Mouse (Mus musculus) liver, embryonic 14.5 days (tissue): ENCODE data around the gene Slc25a14. TPM values are rescaled to one million over a fixed set of nuclear protein-coding genes. Genes with fewer than 3 reads are reported as not detected.
A peak's percentile ranks its signal among the peaks of the same experiment; 100 is the strongest.

ENCODE experiments used
- ATAC-seq: fragments of 200-750 bp; cut with Nextera tagmentation; 2 replicates; pipeline ENCODE4 v1.8.0; 2017; ENCODE audit warnings: moderate number of reproducible peaks, mild to moderate bottlenecking, moderate library complexity; ENCODE audit not compliant: insufficient read depth
- DNase-seq, 3 experiments: peaks; one replicate each; pipeline ENCODE4 v3.0.0-alpha.2; 2012 to 2013; ENCODE audit warnings: low read depth in 3 of 3, low spot score in 3 of 3
- H3K27ac ChIP-seq: fragments of 300-500 bp; sonication (generic); 2 replicates; pipeline ENCODE4 v1.5.1; 2014; ENCODE audit warnings: moderate library complexity, mild to moderate bottlenecking, control low read depth, inconsistent platforms
- H3K27me3 ChIP-seq: fragments of 300-500 bp; sonication (generic); 2 replicates; pipeline ENCODE4 v1.6.1; 2014; ENCODE audit warnings: mild to moderate bottlenecking, low read length, moderate library complexity; ENCODE audit not compliant: control insufficient read depth, insufficient read depth
- H3K36me3 ChIP-seq: fragments of 300-500 bp; sonication (generic); replicated peaks from 2 replicates; pipeline ENCODE4 v1.6.1; 2014; ENCODE audit warnings: low read depth; ENCODE audit not compliant: control insufficient read depth, insufficient read depth
- H3K4me1 ChIP-seq, 2 experiments: fragments of 200-500 bp in 1 of 2; fragments of 300-500 bp in 1 of 2; sonication (generic) in 1 of 2; replicated peaks; 2 replicates each; pipeline ENCODE4 v1.6.1; 2012 to 2014; ENCODE audit warnings: antibody characterized with exemption in 1 of 2, inconsistent platforms in 1 of 2, low read length in 1 of 2; ENCODE audit not compliant: control insufficient read depth in 2 of 2, insufficient read depth in 2 of 2
- H3K4me2 ChIP-seq: fragments of 300-500 bp; sonication (generic); 2 replicates; pipeline ENCODE4 v1.6.1; 2014; ENCODE audit warnings: low read depth, mild to moderate bottlenecking, control low read depth, moderate library complexity
- H3K4me3 ChIP-seq, 2 experiments: fragments of 200-500 bp in 1 of 2; fragments of 300-500 bp in 1 of 2; sonication (generic) in 1 of 2; 2 replicates each; pipeline ENCODE4 v1.5.1; 2012 to 2014; ENCODE audit warnings: low read depth in 2 of 2, low read length in 2 of 2, mild to moderate bottlenecking in 2 of 2, control low read depth in 1 of 2, inconsistent platforms in 1 of 2, moderate library complexity in 1 of 2; ENCODE audit not compliant: insufficient read depth in 1 of 2
- H3K9ac ChIP-seq: fragments of 300-500 bp; sonication (generic); replicated peaks from 2 replicates; pipeline ENCODE4 v1.6.1; 2014; ENCODE audit warnings: mild to moderate bottlenecking, control low read depth, moderate library complexity
- H3K9me3 ChIP-seq: fragments of 300-500 bp; sonication (generic); 2 replicates; pipeline ENCODE4 v1.6.1; 2016; ENCODE audit warnings: low read length, mixed read lengths; ENCODE audit not compliant: control insufficient read depth
- CTCF ChIP-seq: IDR thresholded peaks from 2 replicates; pipeline ENCODE4 v1.5.1; 2016; ENCODE audit warnings: antibody characterized with exemption, low read depth, control low read depth
- EP300 ChIP-seq: IDR thresholded peaks from 2 replicates; pipeline ENCODE4 v1.6.1; 2016; ENCODE audit warnings: antibody characterized with exemption, low read depth
- WGBS: fragments of 180-500 bp; shearing (Covaris S2); extraction: QIAGEN DNeasy Blood & Tissue Kit; methylation state at CpG from one replicate; pipeline ENCODE4 v1.1.7; 2014; ENCODE audit not compliant: insufficient replicate concordance; 5-methylcytosine and 5-hydroxymethylcytosine counted together
- polyA plus RNA-seq, 2 experiments: library from polyadenylated mRNA; depleted of rRNA in 1 of 2; stranded (reverse) in 1 of 2; unstranded in 1 of 2; fragments of >200 nt; fragmentation: Nextera tagmentation in 1 of 2; extraction: Ambion mirVana in 1 of 2; gene quantifications; 2 replicates each; pipeline versions ENCODE4 v1.2.1 to v1.2.3; 2012 to 2014

Gene Slc25a14
- polyA plus RNA-seq, 2 experiments = 2.2 to 3.6 TPM

- Histone ChIP-seq H3K4me3 (no peak overlapping the region), H3K36me3 (no peaks in the 10 kb centered on the region), H3K27ac (no peak overlapping the region), H3K27me3 (no peaks in the 10 kb centered on the region), H3K9ac (no peak overlapping the region), H3K9me3 (no peaks in the 10 kb centered on the region), H3K4me1 (no peaks in the 10 kb centered on the region), H3K4me2 (no peak overlapping the region)
- WGBS = 40% methylated on average over 6 of the region's 6 CpGs
- ATAC-seq (no peak), DNase-seq (no peak)
- TF ChIP-seq CTCF (no peak), EP300 (no peak)
Observed at GRCm38 (mm10) chrX:48666807-48667206, 43.6 kb downstream of the Slc25a14 start.

DNA sequence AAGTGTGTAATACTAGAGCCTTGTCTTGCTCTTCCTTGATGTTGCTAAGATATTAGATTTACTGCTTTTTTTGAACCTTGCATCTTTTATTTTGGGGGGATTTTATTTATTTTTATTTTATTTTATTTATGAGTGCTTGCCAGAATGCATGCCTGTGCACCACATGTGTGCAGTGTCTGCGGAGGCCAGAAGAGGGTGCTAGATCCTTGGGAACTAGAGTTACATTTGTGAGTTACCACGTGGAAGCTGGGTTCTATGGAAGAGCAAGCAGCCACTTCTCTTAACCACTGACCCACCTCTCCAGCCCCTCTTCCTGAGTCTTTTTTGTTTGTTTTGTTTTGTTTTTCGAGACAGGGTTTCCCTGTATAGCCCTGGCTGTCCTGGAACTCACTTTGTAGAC, 46.4 kb downstream of the Slc25a14 start:
- no peaks in the 10 kb centered on the region for H3K4me1 ChIP-seq
- no peak overlapping the region for H3K9ac ChIP-seq

DNA sequence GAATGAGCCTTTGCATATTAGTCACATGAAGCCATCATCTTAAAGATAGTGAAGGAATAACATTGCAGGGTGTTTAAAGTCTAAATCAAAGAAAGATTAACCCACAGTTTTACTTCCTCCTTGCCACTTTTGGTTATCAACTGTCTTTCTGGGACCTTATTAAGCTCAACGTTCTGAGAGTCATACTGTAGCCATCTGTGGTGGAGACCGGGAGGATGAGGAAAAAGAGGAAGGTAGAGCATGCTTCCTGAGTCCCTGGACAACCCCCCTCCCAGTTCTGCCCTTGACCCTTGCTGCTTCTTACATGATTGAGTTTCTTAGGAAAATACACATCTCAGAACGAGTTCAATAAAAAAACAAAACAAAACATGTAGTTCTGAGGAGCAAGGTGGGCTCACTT, 48.5 kb downstream of the Slc25a14 start:
- 16% methylated on average over 3 of the region's 3 CpGs for WGBS
- ATAC-seq = no peak
- no peaks in the 10 kb centered on the region for H3K4me1 ChIP-seq

More for the DNA sequence above, 46.4 kb downstream of the Slc25a14 start:
- Histone ChIP-seq H3K9me3 (no peaks in the 10 kb centered on the region), H3K4me3 (no peak overlapping the region), H3K27me3 (no peaks in the 10 kb centered on the region), H3K4me2 (no peak overlapping the region), H3K27ac (no peak overlapping the region), H3K36me3 (no peaks in the 10 kb centered on the region)
- ATAC-seq (no peak), DNase-seq (no peak)
- 51% methylated on average over 3 of the region's 3 CpGs for WGBS
- TF ChIP-seq CTCF (peak; percentile 43), EP300 (no peak)

DNA sequence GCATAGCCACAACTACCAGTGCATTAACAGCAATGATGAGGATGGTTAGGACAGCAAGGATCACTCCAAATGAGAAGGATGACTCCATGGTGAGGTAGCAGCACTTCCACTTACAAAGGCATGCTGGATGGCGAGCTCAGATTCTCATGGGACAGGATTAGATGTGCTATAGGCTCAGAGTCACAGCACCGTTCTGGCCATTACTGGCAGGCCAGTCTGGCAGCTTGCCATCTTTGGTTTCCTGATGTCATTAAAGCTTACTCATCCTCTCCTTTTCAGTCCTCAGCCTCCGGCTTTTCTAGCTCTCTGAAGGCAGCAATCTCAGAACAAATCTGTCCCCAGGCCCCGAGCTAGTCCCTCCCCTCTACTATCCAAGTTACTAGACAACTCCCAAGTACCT, 51.0 kb downstream of the Slc25a14 start, which contains the start of gene Gpr119:
Gpr119 (minus strand) TSS at position 308 of the 400 bp plus-strand sequence.
- no peak for ATAC-seq
- no peak within 1 kb of the TSS for H3K4me2 ChIP-seq
- WGBS = 40% methylated on average over 4 of the region's 4 CpGs
- DNase-seq = no peak
- H3K27ac ChIP-seq = no peak within 1 kb of the TSS
- no peaks in the 10 kb centered on the region for H3K36me3 ChIP-seq
- no peaks in the 10 kb centered on the region for H3K27me3 ChIP-seq
- no peaks in the 10 kb centered on the region for H3K4me1 ChIP-seq
- no peak within 1 kb of the TSS for H3K9ac ChIP-seq
- no peak for TF ChIP-seq EP300
- TF ChIP-seq CTCF = no peak
- no peak within 1 kb of the TSS for H3K4me3 ChIP-seq
- H3K9me3 ChIP-seq = no peaks in the 10 kb centered on the region

More for the DNA sequence above, 48.5 kb downstream of the Slc25a14 start:
- no peak overlapping the region for H3K4me2 ChIP-seq
- H3K9me3 ChIP-seq = no peaks in the 10 kb centered on the region
- no peaks in the 10 kb centered on the region for H3K36me3 ChIP-seq
- DNase-seq = no peak
- no peak for TF ChIP-seq EP300
- H3K4me3 ChIP-seq = no peak overlapping the region
- H3K27ac ChIP-seq = no peak overlapping the region
- no peaks in the 10 kb centered on the region for H3K27me3 ChIP-seq
- no peak overlapping the region for H3K9ac ChIP-seq

- ATAC-seq = 0 out of 2 replicates have a peak, but pooled peaks have one; percentile 41
- H3K9ac ChIP-seq = no peak overlapping the region
- no peak overlapping the region for H3K4me3 ChIP-seq
- no peaks in the 10 kb centered on the region for H3K9me3 ChIP-seq
- H3K4me2 ChIP-seq = no peak overlapping the region
- H3K36me3 ChIP-seq = no peaks in the 10 kb centered on the region
- no peak overlapping the region for H3K27ac ChIP-seq
- no peaks in the 10 kb centered on the region for H3K27me3 ChIP-seq
- no peaks in the 10 kb centered on the region for H3K4me1 ChIP-seq
- no peak for DNase-seq
- WGBS = 20% methylated on average over 3 of the region's 3 CpGs
- TF ChIP-seq CTCF (peak; percentile 73), EP300 (no peak)
Observed at GRCm38 (mm10) chrX:48683451-48683850, 60.2 kb downstream of the Slc25a14 start.
